In genomic region chr1:82010995-82011394, GRCm38 (mm10) we compare ENCODE assay signal across 21 mouse cellular contexts.
A peak's percentile ranks its signal among the peaks of the same experiment; 100 is the strongest.
DNase-seq lines count a peak whose midpoint lies in the region; ATAC-seq and TF ChIP-seq lines count a peak whose summit lies in the region.
"Had no signal": no experiment of that assay in that cellular context is flagged by ENCODE, and none has a peak within 500 bp of the region (broad histone marks: within the 10 kb centered on the region; RNA-seq: fewer than 3 reads in every experiment).

No protein-coding gene starts in this region.

- ATAC-seq in forebrain, embryonic 14.5 days, result no peak
- no peak for ATAC-seq in forebrain, embryonic 15.5 days (replicated peaks)
- no peak for ATAC-seq in hindbrain, embryonic 12.5 days (ENCODE audit: low FRiP score)
- ATAC-seq: hindbrain, postnatal 0 days had no signal

- no peak overlapping the region for H3K27ac ChIP-seq in forebrain, embryonic 14.5 days (ENCODE audit: low read depth, low read length)
- H3K27ac ChIP-seq in forebrain, embryonic 15.5 days (replicated peaks), result no peak overlapping the region
- H3K27ac ChIP-seq in left cerebral cortex, adult 2 months, result no peak overlapping the region
- H3K27ac ChIP-seq in hindbrain, embryonic 12.5 days, result no peak overlapping the region
- H3K27ac ChIP-seq: embryonic facial prominence, embryonic 15.5 days; forebrain, embryonic 12.5 days; heart, embryonic 10.5 days; hindbrain, embryonic 13.5 days; hindbrain, postnatal 0 days had no signal

- intact Hi-C loops in left cerebral cortex, postnatal 4 days (cut with DNase I), result no loop called here
- intact Hi-C loops in left cerebral cortex, adult 2 months (cut with DNase I), result no loop called here

- H3K9me3 ChIP-seq in forebrain, embryonic 14.5 days (replicated peaks; ENCODE audit: control insufficient read depth, low read length), result no peaks in the 10 kb centered on the region
- no peaks in the 10 kb centered on the region for H3K9me3 ChIP-seq in forebrain, embryonic 15.5 days
- no peaks in the 10 kb centered on the region for H3K9me3 ChIP-seq in hindbrain, embryonic 12.5 days (replicated peaks)
- H3K9me3 ChIP-seq: embryonic facial prominence, embryonic 15.5 days; forebrain, embryonic 12.5 days; heart, embryonic 10.5 days; hindbrain, embryonic 13.5 days had no signal

- H3K4me3 ChIP-seq in forebrain, embryonic 14.5 days (ENCODE audit: low read depth, low read length), result no peak overlapping the region
- H3K4me3 ChIP-seq in forebrain, embryonic 15.5 days, result no peak overlapping the region
- H3K4me3 ChIP-seq in left cerebral cortex, adult 2 months, result no peak overlapping the region
- no peak overlapping the region for H3K4me3 ChIP-seq in hindbrain, embryonic 12.5 days
- H3K4me3 ChIP-seq: embryonic facial prominence, embryonic 15.5 days; erythroblast, embryonic 14.5 days; forebrain, embryonic 12.5 days; heart, embryonic 10.5 days; hindbrain, embryonic 13.5 days had no signal

- no peak overlapping the region for H3K9ac ChIP-seq in forebrain, embryonic 14.5 days (ENCODE audit: low read length)
- H3K9ac ChIP-seq in forebrain, embryonic 15.5 days (replicated peaks), result no peak overlapping the region
- no peak overlapping the region for H3K9ac ChIP-seq in hindbrain, embryonic 12.5 days
- H3K9ac ChIP-seq: embryonic facial prominence, embryonic 15.5 days; forebrain, embryonic 12.5 days; hindbrain, embryonic 13.5 days had no signal

- H3K4me1 ChIP-seq in forebrain, embryonic 14.5 days (ENCODE audit: control insufficient read depth, insufficient read depth, low read length), result no peaks in the 10 kb centered on the region
- no peaks in the 10 kb centered on the region for H3K4me1 ChIP-seq in forebrain, embryonic 15.5 days
- no peaks in the 10 kb centered on the region for H3K4me1 ChIP-seq in hindbrain, embryonic 12.5 days
- H3K4me1 ChIP-seq: forebrain, embryonic 12.5 days; heart, embryonic 10.5 days; hindbrain, embryonic 13.5 days had no signal

- H3K36me3 ChIP-seq in forebrain, embryonic 14.5 days (ENCODE audit: control insufficient read depth, insufficient read depth, low read length), result no peaks in the 10 kb centered on the region
- H3K36me3 ChIP-seq in forebrain, embryonic 15.5 days, result no peaks in the 10 kb centered on the region
- no peaks in the 10 kb centered on the region for H3K36me3 ChIP-seq in hindbrain, embryonic 12.5 days
- H3K36me3 ChIP-seq: embryonic facial prominence, embryonic 15.5 days; forebrain, embryonic 12.5 days; heart, embryonic 10.5 days; hindbrain, embryonic 13.5 days had no signal

- 43% methylated on average over 1 of the region's 1 CpGs for WGBS in forebrain, embryonic 14.5 days
- 44% methylated on average over 1 of the region's 1 CpGs for WGBS in forebrain, embryonic 15.5 days
- 58% methylated on average over 1 of the region's 1 CpGs for WGBS in hindbrain, embryonic 12.5 days

- H3K4me2 ChIP-seq in forebrain, embryonic 14.5 days (ENCODE audit: low read length), result no peak overlapping the region
- H3K4me2 ChIP-seq in forebrain, embryonic 15.5 days (replicated peaks), result no peak overlapping the region
- no peak overlapping the region for H3K4me2 ChIP-seq in hindbrain, embryonic 12.5 days (replicated peaks)
- H3K4me2 ChIP-seq: embryonic facial prominence, embryonic 15.5 days; forebrain, embryonic 12.5 days; hindbrain, embryonic 13.5 days had no signal

- TF ChIP-seq CTCF in left cerebral cortex, adult 2 months (IDR thresholded peaks at IDR 0.05), result no peak

- no peaks in the 10 kb centered on the region for H3K27me3 ChIP-seq in forebrain, embryonic 14.5 days (replicated peaks; ENCODE audit: control insufficient read depth, insufficient read depth, low read length)
- no peaks in the 10 kb centered on the region for H3K27me3 ChIP-seq in forebrain, embryonic 15.5 days
- H3K27me3 ChIP-seq in hindbrain, embryonic 12.5 days, result no peaks in the 10 kb centered on the region
- H3K27me3 ChIP-seq: embryonic facial prominence, embryonic 15.5 days; forebrain, embryonic 12.5 days; hindbrain, embryonic 13.5 days had no signal

- DNase-seq in forebrain, embryonic 14.5 days (ENCODE audit: low spot score), result peak; percentile 12
- peak; percentile 12 for DNase-seq in left cerebral cortex, postnatal 4 days
- DNase-seq in left cerebral cortex, adult 2 months (ENCODE audit: extremely low spot score in 1 of 2, low spot score in 2 of 2), result no peak
- peak; percentile 5 for DNase-seq in brain, adult 2 months (ENCODE audit: low read depth, low spot score)
- DNase-seq in urinary bladder, adult 2 months (ENCODE audit: low spot score), result no peak
- DNase-seq: adrenal gland, postnatal 10 days; cerebellum, adult 9-11 months; embryo, embryonic 11 days; gastrocnemius, postnatal 36 days; heart, adult 11 months; heart, postnatal 10 days; heart, postnatal 4 days; kidney, adult 11 months had no signal

Comparison
In these comparisons a context has a peak if more than half of its experiments do, and no peak if none do; other contexts are left out.
1. DNase-seq: peak in forebrain, embryonic 14.5 days (single experiment), left cerebral cortex, postnatal 4 days (single experiment) and brain, adult 2 months (single experiment); none in left cerebral cortex, adult 2 months (0 of 2) and urinary bladder, adult 2 months (single experiment).